Mouse (Mus musculus): Measurements from ENCODE around the gene Sgf29.
A peak's percentile ranks its signal among the peaks of the same experiment; 100 is the strongest.

- no peak for TF ChIP-seq CTCF (IDR thresholded peaks at IDR 0.05; ENCODE audit: low read depth, low read length)
- TF ChIP-seq EP300 (IDR thresholded peaks at IDR 0.05; ENCODE audit: insufficient read depth, low read depth, low read length) = peak; percentile 67; the same call in 1 of the 2 replicates
- peak; percentile 44 for TF ChIP-seq POLR2A (IDR thresholded peaks at IDR 0.05; ENCODE audit: insufficient read depth, low read length)
These were observed 23.7 kb upstream of the Sgf29 start for GRCm38 (mm10) chr7:126625369-126625768.
